Mouse (Mus musculus) ovary, postnatal 10 days (tissue): ENCODE data around the gene Cyp4f17.
"Not testable (repeated sequence)": the region's sequence is repeated elsewhere in the genome, so short reads cannot be mapped to it uniquely, and the experiment has no call there.

ENCODE experiments used
- DNase-seq: peaks from one replicate; pipeline ENCODE4 v3.0.0; 2022; ENCODE audit warnings: low spot score

Cyp4f17 gene

GRCm38 (mm10) chr17:32527748-32528147 lies 21.9 kb downstream of the Cyp4f17 start:
- no peak for DNase-seq

- DNase-seq, result peak; percentile 41
Observed at GRCm38 (mm10) chr17:32528408-32529337, 22.8 kb downstream of the Cyp4f17 start.

GRCm38 (mm10) chr17:32532356-32532755 lies 26.5 kb downstream of the Cyp4f17 start:
- DNase-seq, result not testable (repeated sequence)

GRCm38 (mm10) chr17:32534068-32534467 lies 28.2 kb downstream of the Cyp4f17 start:
- no peak for DNase-seq

GRCm38 (mm10) chr17:32536051-32536866 lies 30.4 kb downstream of the Cyp4f17 start, which contains the start of gene Cyp4f16:
Gene Cyp4f16 (plus strand): TSS chr17:32536558.
- DNase-seq, result peak; percentile 88

- DNase-seq, result no peak
Observed at GRCm38 (mm10) chr17:32536867-32537250, 31.0 kb downstream of the Cyp4f17 start.

GRCm38 (mm10) chr17:32544792-32545191 lies 38.9 kb downstream of the Cyp4f17 start:
- not testable (repeated sequence) for DNase-seq

GRCm38 (mm10) chr17:32550377-32550776 lies 44.5 kb downstream of the Cyp4f17 start:
- not testable (repeated sequence) for DNase-seq

- no peak for DNase-seq
Observed at GRCm38 (mm10) chr17:32550900-32551770, 45.3 kb downstream of the Cyp4f17 start.

GRCm38 (mm10) chr17:32553016-32553415 lies 47.2 kb downstream of the Cyp4f17 start:
- not testable (repeated sequence) for DNase-seq

GRCm38 (mm10) chr17:32554368-32554767 lies 48.5 kb downstream of the Cyp4f17 start:
- DNase-seq, result not testable (repeated sequence)

GRCm38 (mm10) chr17:32563301-32563700 lies 57.5 kb downstream of the Cyp4f17 start:
- not testable (repeated sequence) for DNase-seq

GRCm38 (mm10) chr17:32573286-32573685 lies 67.4 kb downstream of the Cyp4f17 start:
- not testable (repeated sequence) for DNase-seq

GRCm38 (mm10) chr17:32577496-32578186 lies 71.8 kb downstream of the Cyp4f17 start:
- DNase-seq, result no peak
